Mouse (Mus musculus) adrenal gland, adult 8-10 months (tissue): ENCODE data around the gene Myh7b. TPM values are rescaled to one million over a fixed set of nuclear protein-coding genes. Genes with fewer than 3 reads are reported as not detected.

Source experiments
- DNase-seq: peaks from one replicate; pipeline ENCODE4 v3.0.0; 2022
- total RNA-seq, 4 experiments: library from RNA; stranded (reverse); gene quantifications; 2 replicates each; pipeline ENCODE4 v1.2.4; 2022

Gene Myh7b
- total RNA-seq, 4 experiments from 2014 or later = 0.15 to 0.46 (median 0.22) TPM

- DNase-seq = no peak
Observed at GRCm38 (mm10) chr2:155635961-155636360, 24.9 kb downstream of the Myh7b start.

DNA sequence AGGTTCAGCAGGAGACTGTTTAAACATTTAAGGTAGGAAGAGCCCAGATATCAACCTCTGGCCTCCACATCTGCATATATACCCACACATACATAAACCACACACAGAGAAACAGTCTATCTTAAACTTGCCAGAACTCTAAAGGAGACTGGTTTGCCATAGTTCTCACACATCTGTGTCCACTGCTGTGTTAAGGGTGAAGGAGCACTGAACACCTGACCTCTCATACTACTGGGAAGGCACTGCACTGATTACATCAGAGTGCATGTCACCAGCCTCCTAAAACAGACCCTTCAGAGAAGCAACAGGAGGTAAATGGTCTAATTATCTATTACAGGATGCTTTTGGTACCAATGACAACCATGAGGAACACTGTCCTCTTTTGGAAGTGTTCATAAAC, 25.9 kb downstream of the Myh7b start:
- no peak for DNase-seq

- no peak for DNase-seq
Observed at GRCm38 (mm10) chr2:155637411-155637810, 26.4 kb downstream of the Myh7b start.

GRCm38 (mm10) chr2:155640656-155641055, 29.6 kb downstream of the Myh7b start:
- no peak for DNase-seq

DNA sequence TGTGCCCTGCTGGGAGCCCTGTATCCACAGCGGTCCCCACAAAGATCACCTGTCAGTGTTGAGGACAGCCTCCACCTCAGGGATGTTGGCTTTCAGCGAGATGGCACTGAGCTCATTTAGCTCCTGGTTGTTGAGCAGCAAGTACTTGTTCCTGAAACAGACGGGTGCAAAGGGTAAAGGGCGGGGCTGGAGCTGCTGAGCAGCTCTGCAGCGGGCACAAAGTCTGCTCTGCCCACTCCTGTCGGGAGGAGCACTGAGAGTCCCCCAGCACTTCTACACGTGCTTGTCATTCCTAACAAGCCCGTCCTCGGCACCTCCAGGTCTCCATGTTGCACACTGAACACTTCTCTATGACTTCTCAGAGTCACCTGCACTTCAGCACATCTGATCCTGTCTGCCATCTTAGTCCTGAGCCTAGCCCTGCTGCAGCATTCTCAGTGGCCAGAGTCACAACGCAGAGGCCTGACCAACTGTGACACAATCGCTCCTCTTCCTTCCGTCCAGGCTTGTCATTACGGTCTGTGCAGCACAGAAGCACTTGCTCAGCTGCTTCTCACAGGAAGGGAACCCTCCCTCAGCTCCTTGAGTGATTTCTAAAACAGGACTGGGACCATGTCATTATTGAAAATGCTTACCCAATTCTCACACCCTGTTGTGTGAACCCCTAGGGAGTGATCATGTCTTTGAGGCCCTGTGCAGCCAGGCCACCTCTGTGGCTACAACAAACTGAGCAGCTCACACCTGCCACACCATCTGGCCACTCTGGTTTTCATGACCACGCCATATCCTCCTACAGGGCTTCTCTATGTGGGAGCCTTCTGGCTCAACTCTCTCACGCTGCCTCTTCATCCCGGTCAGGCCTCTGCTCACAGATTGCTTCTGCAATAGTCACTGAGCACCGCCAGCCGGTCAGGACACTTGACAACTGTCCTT, 30.8 kb downstream of the Myh7b start:
- no peak for DNase-seq

DNA sequence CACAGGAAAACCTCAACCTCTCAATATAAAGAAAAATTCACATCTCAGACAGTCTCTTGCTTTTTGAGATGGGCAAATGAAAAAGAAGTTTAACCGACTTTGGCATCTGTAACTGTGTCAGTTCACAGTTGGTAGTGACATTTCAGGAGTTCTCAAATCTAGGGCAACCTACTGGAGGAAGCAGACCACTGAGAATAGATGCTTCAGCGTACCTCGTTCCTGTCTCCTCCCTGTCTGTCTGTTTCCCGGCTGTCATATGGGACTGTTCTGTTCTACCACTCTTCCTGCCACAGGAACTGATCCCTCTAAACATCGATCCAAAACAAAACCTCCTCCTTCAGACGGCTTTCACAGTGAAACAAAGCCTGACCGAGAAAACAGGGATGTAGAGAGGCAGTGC, 34.7 kb downstream of the Myh7b start:
- DNase-seq = no peak

- DNase-seq = no peak
Observed at GRCm38 (mm10) chr2:155652618-155653017, 41.6 kb downstream of the Myh7b start.

DNA sequence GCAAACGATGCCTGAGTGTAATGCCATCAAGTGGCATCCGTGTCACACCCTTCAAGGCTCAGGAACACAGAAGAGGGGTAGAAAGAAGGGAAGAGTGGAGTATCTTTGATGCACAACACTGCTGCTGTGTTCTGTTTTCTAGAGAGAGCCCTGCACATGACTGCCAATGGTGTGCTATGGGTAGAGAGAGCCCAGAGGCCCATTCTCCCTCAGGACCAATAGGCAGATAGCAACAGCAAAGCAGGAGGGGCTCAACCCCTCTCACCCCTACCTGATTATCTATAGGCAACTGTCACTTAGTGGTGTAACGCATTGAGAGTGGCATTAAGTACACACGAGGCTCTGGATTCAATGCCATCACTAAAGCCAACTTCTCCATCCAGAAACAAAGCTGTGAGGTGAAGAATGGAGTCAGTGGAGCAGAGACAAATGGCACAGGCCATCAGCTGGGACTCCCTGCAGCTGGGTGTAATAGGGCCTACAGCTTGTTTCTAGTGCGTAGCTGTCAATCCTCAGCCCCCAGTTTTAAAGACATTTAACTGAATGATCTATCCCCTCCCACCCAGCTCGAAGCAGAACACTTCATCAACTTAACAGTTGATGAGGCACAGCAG, 44.9 kb downstream of the Myh7b start:
- no peak for DNase-seq

GRCm38 (mm10) chr2:155662390-155662789, 51.4 kb downstream of the Myh7b start:
- DNase-seq = no peak

GRCm38 (mm10) chr2:155663097-155663496, 52.1 kb downstream of the Myh7b start:
- no peak for DNase-seq

GRCm38 (mm10) chr2:155663910-155664460, 53.0 kb downstream of the Myh7b start:
- no peak for DNase-seq

DNA sequence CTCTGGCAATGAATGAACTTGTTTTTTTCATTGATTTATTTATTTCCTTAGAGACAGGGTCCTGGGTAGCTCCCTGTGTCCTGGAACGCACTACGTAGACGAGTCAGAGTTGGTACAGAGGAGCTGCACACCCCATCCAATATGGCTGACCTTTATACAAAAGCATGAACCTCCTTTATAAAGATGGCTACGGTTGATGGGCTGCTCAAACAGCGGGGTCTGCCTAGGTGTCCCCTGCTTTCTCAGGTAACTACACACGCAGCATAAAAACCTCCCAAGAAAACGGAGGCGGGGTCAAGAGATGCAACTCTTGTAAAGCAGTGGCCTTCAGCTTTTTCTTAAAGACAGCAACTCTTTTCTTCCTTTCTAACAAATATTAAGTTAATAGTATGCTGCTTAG, 56.9 kb downstream of the Myh7b start:
- DNase-seq = no peak

GRCm38 (mm10) chr2:155668461-155668860, 57.4 kb downstream of the Myh7b start:
- DNase-seq = no peak

GRCm38 (mm10) chr2:155671236-155671635, 60.2 kb downstream of the Myh7b start:
- peak; percentile 46 for DNase-seq

DNA sequence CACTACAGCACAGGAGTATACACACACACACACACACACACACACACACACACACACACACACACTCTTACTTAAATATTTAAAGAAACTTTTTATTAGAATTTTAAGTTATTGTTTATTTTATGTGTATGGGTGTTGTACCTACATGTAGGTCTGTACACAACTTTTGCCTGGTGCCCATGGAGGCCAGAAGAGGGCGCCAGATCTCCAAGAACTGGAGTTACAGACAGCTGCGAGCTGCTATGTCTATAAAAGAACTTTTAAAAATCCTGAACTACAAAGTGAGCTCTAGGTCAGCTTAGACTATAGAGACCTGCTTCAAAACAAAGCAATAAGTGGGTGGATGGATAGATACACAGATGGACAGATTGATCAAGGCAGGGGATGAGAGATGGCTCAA, 62.5 kb downstream of the Myh7b start:
- DNase-seq = peak; percentile 43

- DNase-seq = no peak
Observed at GRCm38 (mm10) chr2:155675118-155675517, 64.1 kb downstream of the Myh7b start.

DNA sequence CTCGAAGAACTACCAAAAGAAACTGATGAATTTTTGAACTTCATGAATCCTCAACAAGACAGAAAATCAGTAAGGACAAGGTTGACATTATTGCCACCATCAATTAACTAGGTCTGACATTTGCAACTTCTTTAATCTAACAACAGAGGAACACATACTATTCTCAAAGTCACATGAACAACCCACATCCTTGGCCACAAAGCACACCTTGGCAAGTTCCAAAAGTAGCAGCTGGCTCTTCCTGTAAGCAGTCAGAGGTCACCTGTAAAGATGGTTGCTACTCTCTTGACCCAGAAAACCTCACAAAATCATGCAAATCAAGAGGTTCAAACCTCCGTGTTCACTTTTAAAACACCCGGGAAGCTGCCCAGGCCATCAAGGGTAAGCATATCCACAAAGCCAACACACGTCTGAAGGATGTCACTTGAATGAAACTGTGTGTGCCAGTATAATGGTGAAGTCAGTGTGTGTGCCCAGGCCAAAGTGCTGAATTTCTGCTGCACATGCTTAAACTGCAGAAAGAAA, 68.6 kb downstream of the Myh7b start:
- DNase-seq = no peak

GRCm38 (mm10) chr2:155680591-155680990, 69.6 kb downstream of the Myh7b start:
- no peak for DNase-seq

GRCm38 (mm10) chr2:155681194-155681593, 70.2 kb downstream of the Myh7b start:
- no peak for DNase-seq

- no peak for DNase-seq
Observed at GRCm38 (mm10) chr2:155681874-155682273, 70.9 kb downstream of the Myh7b start.

DNA sequence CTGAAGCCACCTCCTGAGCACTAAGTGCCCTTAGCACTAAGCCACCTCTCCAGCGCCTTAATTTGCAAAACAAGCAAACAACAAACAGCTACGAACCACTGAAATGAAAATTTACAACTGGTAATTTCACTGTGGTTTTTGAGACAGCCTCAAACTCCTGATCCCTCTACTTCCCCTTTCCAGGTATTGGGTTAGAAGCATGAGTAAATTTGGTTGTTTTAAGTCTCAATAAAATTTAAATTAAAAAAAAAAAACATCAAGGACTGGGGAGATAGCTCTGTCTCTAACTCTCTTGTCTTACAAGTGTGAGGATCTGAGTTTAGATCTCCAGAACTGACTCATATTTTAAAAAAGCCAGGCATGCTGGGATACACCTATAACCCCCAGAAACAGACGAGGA, 72.1 kb downstream of the Myh7b start:
- DNase-seq = no peak

GRCm38 (mm10) chr2:155683821-155684220, 72.8 kb downstream of the Myh7b start:
- DNase-seq = no peak
